Mouse (Mus musculus): ENCODE measurements around the gene Gsto2.

Gsto2 gene

DNA sequence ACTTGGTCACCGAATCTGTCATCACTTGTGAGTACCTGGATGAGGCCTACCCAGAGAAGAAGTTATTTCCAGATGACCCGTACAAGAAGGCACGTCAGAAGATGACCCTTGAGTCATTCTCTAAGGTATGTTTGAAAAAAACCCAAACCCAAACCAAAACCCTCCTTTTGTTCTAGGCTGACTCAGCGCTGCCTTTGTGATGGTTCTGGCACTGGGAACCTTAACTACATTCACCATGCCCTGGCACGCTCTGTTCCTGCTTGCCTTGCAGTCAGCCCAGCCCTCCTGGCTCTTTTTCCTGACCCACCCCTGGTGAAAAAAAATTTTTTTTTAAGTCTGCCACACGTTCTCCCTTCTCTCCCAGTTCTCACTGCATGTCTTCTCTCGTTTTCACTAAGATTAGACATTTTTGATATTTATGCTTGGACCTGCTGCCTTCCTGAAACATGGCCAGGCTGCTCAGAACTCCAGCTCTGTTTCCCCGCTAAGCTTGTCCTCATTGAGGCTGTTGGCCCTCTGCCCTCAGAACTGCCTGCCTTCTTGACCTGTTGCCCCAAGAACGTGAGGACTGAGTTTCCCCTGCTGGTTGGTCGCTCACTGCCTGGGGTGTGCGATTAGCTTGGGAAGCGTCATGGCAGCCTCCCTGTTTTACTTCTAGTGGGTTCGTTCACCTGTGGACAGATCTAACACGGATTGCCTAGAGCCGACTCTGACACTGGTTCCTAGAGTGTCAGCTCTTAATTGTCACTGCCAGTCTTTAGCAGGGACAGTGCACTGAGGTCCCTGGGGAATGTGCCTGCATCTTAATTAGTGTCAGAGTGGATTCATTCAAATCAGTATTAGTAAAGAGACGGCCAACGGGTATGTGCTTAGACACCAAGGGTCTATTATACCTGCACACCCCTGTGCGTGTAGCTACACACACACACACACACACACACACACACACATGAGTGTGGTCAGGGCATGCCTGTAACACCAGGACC, 7.1 kb upstream of the Gsto2 start:
- DNase-seq (ENCODE audit: low spot score in 2 of 2), result no peak

DNA sequence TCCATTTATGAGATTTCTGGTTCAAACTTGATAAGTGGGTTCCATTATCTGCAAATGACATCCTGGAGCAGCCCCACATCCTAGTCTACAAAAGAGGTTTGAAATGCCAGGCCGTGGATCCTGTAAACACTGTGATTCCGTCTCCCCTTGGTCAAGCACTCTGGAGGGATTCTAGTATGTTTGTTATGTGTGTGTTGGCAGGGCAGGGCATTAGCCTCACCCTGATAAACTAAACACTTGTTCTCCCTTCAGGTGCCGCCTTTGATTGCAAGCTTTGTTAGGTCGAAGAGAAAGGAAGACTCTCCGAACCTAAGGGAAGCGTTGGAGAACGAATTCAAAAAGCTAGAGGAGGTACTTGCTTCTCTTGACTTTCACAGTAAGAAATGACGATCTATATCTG, 6.2 kb upstream of the Gsto2 start:
- DNase-seq (ENCODE audit: low spot score in 2 of 2), result no peak

DNA sequence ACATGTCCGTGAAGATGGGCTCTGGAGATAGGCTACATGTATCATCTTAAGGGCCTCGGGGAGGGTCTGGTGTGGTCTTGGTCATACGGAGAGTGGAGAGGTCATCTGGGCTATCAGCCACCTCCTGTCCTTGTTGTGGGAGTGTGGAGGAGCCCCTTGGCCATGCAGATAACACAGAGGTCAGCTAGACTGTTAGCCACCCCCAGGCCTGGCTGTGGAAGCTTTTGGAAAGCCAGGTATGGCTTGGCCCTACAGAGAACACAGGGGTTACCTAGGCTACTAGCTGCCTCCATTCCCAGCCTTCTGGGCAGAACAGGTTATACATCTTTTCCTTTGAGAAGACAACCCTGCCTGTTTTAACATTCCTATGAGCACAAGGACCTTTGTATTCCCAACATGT, 2.8 kb upstream of the Gsto2 start:
- DNase-seq (ENCODE audit: low spot score in 2 of 2), result no peak

DNA sequence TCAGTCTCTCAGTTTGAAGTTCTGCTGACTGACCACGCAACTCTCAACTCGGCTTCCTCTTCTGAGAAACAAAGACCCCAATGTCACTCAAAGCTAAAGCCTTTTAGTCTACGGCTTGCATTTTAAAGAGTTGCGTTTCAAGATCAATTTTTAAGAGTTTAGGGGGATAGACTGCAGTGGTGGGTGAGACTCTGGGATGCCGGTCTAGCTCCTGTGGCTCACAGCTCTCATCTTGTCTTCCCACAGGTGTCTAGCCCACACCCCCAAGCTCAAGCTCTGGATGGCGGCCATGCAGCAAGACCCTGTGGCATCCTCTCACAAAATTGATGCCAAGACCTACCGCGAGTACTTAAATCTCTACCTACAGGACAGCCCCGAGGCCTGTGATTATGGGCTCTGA, 1.3 kb upstream of the Gsto2 start:
- no peak for DNase-seq (ENCODE audit: low spot score in 2 of 2)

DNA sequence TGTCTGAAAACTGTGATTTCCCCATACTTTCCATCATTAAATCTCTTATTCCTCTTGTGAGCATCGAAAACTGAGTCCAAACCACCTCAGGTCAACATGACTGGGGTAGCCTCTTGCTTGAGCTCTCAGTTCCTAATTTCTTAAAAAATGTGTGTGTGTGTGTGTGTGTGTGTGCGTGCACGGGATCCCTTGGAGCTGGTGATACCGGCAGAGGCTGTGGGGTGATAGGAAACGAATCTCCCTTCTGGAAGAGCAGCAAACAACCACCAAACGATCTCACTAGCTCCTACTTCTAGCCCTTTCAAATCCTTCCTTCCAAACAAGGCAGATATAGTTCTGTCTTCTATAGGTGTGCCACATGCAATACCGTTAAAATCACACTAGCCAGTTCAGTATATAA, 613 bp upstream of the Gsto2 start:
- no peak for DNase-seq (ENCODE audit: low spot score in 2 of 2)

DNA sequence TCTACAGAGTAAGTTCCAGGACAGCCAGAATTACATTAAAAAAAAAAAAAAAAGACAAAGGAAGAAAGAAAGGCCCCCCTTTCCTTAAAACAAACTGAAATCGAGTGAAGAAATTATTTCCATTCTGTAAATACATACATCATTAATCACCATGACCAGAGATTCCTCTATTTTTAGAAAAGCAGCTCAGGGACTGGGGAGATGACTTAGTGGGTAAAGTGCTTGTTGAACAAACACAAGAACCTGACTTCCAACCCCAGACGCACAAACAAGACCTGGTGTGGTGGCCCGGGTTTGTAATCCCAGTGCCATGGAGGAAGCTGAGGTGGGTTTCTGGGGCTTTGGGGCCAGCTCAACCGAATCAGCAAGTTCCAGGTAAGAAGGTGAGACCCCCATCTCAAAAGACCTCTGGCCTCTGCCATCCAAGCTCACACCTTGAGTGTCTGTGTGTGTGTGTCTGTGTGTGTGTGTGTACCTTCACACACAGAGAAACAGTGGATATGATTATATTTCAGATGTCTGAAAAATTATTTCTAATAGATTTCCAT, 2.4 kb downstream of the Gsto2 start:
- DNase-seq (ENCODE audit: low spot score in 2 of 2), result no peak

DNA sequence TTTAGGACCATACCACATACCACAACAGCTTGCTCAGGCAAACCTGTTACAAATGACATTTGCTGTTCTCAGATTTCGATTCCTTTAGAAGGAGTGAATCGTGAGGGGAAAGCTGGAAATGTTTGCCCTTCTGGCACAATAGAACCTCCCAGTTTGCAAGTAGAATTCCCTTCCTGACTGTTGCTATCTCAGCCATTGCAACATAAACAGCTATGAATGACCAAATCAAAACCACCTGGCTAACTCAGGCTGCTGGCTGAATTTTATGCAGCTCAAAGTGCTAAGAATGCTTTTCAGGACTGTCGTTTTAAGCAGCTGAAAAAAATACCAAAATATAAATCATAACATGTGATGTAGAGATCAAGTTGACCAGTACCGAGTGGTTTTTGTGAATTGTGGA, 3.6 kb downstream of the Gsto2 start:
- no peak for DNase-seq (ENCODE audit: low spot score in 2 of 2)

DNA sequence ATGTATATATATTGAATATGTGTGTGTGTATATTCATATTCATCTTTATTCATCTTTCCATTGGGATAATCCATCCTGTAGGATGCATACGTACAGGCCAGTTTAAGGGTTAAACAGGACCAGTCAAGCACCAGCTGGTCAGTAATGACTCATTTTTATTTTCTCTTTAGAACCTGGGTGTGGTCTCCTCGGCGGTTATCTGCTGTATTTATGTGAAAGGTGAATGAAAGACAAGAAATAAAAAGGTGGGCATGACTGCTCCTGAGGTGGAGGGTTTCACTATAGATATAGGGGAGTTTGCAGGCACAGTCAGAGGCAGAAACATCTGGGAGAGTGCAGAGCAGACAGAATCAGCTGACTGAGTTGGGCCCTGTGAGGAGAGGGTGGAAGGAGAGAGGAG, 4.2 kb downstream of the Gsto2 start:
- DNase-seq (ENCODE audit: low spot score in 2 of 2), result no peak

DNA sequence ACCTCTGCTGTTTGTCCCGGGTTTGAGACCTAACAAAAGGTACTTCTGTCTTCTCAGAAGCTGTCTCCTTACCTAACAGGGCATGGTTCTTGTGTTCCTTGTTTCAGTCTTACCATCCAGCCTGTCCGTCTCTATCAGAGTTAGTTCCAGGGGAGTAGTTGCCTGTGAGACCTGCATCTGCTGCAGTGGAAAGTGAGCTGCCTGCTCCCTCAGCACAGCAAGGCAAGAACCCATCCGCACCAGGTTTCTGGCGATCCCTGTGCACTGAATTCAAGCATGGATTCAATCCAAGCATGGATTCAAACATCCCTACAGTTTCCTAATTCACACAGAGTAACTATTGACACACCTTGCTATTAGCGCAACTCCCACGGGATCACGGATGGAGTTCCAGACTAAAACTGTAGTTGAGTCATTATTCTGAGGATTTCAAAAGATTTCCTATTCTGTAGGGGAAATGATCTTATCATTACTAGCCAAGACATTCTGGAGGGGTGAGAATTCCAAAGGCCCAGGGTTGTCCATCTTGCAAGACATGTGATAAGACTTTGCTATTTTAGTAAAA, 4.8 kb downstream of the Gsto2 start:
- DNase-seq (ENCODE audit: low spot score in 2 of 2), result no peak

DNA sequence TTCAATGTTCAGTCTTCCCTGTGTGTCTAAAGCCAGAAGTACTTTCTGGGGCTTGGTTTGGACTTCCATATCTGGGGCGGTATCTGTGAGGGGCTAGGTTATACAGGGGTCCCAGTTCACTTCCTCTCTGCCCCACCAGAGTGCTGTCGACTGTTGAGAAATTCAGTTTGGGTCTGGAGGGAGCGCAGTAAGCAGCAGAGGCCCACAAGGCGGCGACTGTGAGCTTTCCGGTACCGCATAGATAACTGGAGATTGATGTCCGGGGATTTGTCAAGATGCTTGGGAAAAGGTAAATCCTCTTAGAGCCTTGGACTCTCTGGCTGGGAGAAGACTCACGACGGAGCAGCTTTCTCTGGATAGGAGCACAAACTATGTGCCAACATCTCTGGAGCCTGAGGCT, 6.2 kb downstream of the Gsto2 start:
- DNase-seq (ENCODE audit: low spot score in 2 of 2), result no peak

DNA sequence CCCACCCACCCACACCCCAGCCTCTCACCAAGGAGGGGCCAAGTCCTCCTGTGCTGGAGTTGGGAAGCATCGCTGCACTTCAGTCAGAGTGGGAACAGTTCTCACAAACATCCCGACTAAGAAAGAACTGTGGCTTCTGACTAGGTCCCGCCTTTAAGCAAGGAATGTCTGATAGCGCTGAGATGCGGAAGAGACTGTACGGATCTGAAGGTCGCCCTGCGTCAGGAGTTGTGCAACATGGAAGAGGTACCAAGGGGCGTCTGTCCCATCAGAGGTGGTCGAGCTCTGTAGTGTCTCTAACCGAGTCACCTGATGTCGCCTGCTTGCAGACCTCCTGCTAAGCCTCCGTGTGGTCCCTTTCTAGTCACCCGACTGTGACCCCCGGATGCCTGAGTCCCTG, 10.9 kb downstream of the Gsto2 start:
- DNase-seq (ENCODE audit: low spot score in 2 of 2), result no peak

DNA sequence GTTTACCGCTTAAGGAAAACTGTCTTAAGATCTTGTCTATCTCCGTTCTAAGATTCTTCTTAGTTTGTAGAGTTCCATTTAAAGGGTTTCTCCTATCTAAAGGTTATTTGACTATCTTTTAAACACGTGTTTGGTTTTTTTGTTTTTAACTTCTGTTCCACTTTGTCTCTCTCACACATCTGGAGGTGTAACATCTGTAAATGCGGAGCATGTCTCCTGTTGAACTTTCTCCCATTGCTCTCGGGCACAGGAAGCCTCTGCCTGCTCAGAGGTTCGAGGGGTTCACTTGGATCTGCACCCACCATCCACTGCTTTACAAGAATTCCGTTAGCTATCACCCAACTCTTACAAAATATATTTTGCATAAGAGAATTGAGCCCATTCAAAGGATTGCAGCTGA, 16.2 kb downstream of the Gsto2 start:
- DNase-seq (ENCODE audit: low spot score in 2 of 2), result no peak

DNA sequence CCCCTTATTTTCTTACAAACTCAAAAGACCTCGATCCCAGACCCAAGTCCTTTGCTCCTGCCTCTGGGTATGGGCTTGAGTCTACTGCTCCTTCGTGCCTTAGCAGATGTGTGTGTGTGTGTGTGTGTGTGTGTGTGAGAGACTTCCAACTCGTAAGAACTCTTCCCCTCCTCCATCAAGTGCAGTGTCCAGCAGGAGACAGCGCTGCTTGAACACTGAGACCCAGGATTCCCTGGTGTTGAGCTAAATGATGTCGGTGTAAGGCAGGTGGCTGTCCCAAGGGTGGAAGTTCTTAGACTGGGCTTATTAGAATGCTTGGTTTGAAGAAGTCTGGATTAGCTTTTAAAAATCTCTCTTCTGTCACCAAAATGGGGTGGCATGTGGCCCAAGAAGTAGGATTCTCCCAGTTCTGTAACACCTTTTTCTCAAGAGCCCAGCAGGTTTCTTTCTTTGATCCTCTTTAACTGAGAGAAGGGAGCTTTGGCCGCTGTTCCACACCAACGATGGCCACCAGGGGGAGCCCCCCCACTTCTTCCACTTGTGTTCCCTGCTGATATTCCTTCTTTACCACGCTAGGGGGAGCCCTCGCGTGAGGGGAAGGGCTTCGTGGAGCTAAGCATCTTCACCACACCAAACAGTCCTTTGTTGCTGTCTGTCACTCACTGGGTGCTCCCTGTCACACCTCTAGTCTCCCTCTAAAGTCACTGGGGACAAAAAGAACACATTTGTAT, 17.0 kb downstream of the Gsto2 start:
- peak; percentile 67 to 77 for DNase-seq (ENCODE audit: low spot score in 2 of 2)

DNA sequence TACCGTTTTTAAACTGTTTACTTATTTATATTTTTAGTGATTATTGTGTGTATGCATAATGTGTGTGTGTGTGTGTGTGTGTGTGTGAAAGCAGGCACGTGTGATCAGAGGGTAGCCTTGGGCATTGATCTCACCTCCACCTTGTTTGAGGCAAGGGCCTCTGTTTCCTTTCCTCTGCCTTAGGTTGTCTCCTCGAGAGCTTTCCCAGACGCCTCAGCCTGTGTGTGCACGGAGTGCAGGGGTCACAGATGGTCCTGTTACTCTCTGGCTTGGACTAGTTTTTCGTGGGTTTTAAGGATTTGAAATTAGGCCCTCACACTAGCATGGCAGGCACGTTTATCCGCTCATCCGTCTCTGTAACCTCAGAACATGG, 17.5 kb downstream of the Gsto2 start:
- no peak for DNase-seq (ENCODE audit: low spot score in 2 of 2)

DNA sequence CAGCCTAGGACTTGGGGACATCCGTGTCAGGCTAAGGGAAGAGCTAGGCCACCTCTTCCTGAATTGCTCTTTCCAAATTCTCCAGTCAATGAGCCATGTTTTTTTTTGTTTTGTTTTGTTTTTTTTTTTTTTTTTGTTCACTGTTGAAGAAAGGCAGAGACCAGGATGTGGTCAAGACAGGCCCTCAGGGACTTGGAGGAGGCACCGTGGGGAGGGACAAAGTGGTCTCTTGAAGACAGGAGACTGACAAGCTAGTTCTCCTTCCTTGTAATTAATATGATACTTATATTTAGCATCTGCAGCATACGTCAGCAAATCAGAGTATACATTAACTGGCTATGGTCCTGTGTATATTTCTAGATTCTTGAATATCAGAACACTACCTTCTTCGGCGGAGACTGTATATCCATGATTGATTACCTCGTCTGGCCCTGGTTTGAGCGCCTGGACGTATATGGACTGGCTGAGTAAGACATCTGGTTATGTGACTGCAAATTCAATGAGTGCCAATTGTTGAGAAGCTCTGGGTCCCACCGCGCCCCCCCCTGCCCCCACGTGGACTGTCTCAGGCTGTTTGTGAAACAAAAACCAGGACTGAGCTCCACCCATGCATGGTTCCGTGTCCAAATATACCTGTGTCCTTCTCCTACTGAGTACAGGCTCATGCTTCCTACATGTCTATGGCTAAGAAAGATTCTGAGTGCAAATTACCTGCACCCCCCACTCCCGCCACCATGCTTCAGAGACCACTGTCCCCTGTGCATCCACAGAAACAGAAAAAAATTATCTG, 19.2 kb downstream of the Gsto2 start:
- no peak for DNase-seq (ENCODE audit: low spot score in 2 of 2)

DNA sequence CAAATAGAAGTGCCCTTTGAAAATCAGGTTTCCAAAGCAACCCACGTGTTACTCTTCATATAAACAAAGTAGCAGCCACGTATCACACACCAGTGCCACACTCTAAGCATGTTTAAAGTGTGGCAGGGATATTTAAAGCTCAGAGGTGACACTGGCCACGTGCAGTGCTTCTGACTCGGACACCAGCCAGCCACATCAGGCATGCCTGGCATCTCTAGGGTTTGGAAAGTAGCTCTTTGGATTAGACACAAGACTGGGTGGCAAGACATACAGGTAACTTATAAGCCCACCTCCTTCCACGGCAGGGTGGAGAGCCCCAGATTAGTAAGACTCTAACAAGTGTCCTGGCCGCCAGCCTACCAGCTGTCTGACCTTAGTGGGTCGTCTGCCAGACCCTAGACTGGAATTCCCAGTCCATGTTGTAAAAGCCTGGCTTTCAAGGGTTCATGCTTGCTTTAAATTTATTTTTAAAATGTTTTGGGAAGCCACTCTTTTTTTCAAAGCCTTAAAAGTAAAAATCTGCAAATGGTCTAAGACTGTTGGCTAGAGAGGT, 19.9 kb downstream of the Gsto2 start:
- no peak for DNase-seq (ENCODE audit: low spot score in 2 of 2)

DNA sequence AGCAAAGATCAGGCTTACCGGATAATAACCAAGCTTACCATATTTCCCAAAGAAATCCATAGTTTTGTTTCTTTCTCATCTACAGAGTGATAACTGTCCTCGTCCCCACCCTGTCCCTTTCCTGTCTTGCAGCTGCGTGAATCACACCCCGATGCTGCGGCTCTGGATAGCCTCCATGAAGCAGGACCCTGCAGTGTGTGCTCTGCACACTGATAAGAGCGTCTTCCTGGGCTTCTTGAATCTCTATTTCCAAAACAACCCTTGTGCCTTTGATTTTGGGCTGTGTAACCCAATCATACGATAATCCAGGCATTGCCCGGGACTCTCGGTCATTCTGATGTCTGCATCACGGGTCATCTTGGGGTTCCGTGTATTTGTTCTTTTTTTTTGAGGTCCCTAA, 20.6 kb downstream of the Gsto2 start:
- no peak for DNase-seq (ENCODE audit: low spot score in 2 of 2)

DNA sequence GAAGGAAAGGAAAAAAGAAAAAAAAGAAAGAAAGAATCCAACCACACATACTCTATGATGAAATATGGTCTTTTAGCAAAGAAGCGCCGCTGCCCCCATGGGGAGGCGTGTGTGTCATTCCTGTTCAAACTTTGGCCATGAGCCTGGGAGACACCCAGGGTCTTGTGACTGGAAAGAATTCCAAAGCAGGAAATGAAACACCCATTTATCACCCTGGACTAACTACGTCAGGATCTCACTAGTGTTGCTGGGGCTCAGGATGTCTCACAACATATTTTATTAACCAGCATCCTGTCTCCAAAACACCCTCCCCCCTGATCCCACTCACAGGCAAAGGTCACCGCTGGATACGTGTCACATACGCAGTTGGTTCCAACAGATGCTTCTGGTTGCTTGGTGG, 21.3 kb downstream of the Gsto2 start:
- no peak for DNase-seq (ENCODE audit: low spot score in 2 of 2)

DNA sequence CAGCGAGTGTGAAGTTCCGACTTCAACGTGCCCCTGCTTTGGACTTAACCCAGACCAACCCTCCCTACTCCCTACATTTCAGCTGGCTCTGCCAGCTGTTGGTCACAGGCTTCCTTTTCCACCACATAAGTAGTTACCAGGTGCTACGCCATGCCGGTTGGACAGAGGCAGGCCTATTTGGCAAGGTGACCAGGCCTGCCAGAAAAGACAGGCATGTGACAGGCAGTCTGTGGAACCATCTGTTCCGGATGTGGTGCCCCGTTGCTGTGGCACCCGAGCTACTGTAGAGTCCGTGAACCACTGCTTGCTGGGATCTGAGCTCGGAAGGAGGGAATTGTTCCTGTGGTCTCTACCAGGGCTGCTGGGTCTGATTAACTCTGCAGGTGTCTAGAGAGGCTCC, 22.1 kb downstream of the Gsto2 start:
- DNase-seq (ENCODE audit: low spot score in 2 of 2), result no peak

DNA sequence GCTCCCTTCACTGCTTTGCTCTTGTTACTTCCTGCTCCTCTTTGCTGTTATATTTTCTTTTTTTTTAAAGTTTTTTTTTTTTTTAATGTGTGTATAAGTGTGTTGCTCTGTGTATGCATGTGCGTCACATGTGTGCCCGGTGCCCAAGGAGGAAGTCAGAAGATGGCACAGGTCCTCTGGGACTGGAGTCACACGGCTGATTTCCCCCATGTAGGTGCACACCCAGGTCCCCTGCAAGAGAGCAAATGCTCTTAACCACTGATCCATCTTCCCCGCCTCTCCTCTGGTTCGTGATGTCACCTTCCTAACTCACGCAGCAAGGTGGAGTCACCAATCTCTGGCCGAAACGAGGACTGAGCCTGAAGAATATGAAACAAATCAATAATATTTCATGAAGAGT, 22.7 kb downstream of the Gsto2 start:
- DNase-seq (ENCODE audit: low spot score in 2 of 2), result no peak

DNA sequence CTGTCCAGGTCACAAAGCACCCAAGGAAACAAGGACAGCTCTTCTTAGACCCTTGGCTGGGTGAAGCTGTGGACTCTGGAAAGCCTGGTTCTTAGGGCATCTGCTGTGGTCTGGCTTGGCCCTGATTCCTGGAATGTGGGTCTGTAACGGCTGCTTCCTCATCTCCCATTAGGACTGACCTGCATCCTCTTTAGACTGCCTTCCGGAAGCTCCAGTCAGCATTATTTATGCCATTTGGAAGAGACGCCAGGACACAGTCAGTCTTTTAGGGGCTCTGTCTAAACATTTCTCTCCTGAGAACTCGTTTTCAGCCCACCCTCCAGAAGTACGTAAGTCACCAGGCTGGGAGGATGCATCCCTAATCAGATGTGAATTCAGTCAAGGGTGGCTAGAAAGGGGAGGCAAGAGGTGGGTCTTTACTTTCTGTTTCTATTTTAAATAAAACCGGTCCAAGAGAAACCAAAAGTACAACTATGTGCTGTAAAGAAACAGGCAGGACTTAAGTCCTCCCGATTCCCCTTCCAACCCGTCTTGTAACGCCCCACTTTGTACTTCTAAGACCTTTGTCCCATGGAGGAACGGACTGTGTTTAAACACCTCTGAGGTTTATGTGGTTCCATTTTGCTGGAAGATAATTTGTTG, 25.3 kb downstream of the Gsto2 start:
- DNase-seq (ENCODE audit: low spot score in 2 of 2), result no peak

All from urinary bladder, postnatal 4 days (tissue).